Mouse (Mus musculus) heart, postnatal 0 days (tissue): Measurements from ENCODE around the gene Manbal.

Source experiments
- CTCF ChIP-seq: IDR thresholded peaks from 2 replicates; pipeline ENCODE4 v1.5.1; 2016; ENCODE audit warnings: antibody characterized with exemption, control low read depth, low read depth
- EP300 ChIP-seq: IDR thresholded peaks from 2 replicates; pipeline ENCODE4 v1.6.1; 2016; ENCODE audit warnings: antibody characterized with exemption, low read depth

DNA sequence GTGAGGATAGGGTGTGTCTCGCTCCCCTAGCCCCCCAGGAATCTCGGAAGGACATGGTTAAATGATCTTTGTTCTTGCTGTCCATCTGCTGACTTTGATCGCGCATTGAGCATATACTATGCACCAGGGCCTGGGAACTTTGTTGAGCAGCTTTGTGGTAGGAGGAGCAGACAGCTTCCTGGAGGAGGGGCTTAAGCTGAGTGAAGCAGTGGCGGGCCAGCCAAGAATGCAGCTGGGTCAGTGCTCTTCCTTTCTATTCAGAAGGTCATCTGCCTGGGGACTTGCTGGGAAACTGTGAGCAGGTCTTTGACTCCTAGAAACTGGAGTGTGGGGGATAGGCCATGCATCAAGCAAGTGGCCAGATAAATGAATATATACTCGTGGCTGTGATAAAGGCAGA, 58.8 kb downstream of the Manbal start:
- TF ChIP-seq CTCF (no peak), EP300 (no peak)
